Mouse (Mus musculus) liver, embryonic 13.5 days (tissue): ENCODE results near the gene Smlr1. TPM values are rescaled to one million over a fixed set of nuclear protein-coding genes. Genes with fewer than 3 reads are reported as not detected.

Source experiments
- ATAC-seq: fragments of 200-750 bp; cut with Nextera tagmentation; 2 replicates; pipeline ENCODE4 v1.8.0; 2017; ENCODE audit warnings: low read depth, mild to moderate bottlenecking, moderate number of reproducible peaks, moderate library complexity
- DNase-seq: peaks from one replicate; pipeline ENCODE4 v3.0.0; 2022
- H3K27ac ChIP-seq: fragments of 300-500 bp; sonication (generic); 2 replicates; pipeline ENCODE4 v1.5.1; 2015; ENCODE audit warnings: moderate library complexity, mild to moderate bottlenecking, inconsistent platforms
- H3K27me3 ChIP-seq: fragments of 300-500 bp; sonication (generic); 2 replicates; pipeline ENCODE4 v1.6.1; 2015; ENCODE audit warnings: mild to moderate bottlenecking, inconsistent platforms
- H3K36me3 ChIP-seq: fragments of 300-500 bp; sonication (generic); 2 replicates; pipeline ENCODE4 v1.6.1; 2015; ENCODE audit warnings: mild to moderate bottlenecking, inconsistent platforms
- H3K4me1 ChIP-seq: fragments of 300-500 bp; sonication (generic); replicated peaks from 2 replicates; pipeline ENCODE4 v1.6.1; 2015; ENCODE audit warnings: inconsistent platforms
- H3K4me2 ChIP-seq: fragments of 300-500 bp; sonication (generic); 2 replicates; pipeline ENCODE4 v1.6.1; 2015; ENCODE audit warnings: inconsistent platforms, mild to moderate bottlenecking, moderate library complexity
- H3K4me3 ChIP-seq: fragments of 300-500 bp; sonication (generic); replicated peaks from 2 replicates; pipeline ENCODE4 v1.5.1; 2015; ENCODE audit warnings: mild to moderate bottlenecking, inconsistent platforms
- H3K9ac ChIP-seq: fragments of 300-500 bp; sonication (generic); 2 replicates; pipeline ENCODE4 v1.6.1; 2015; ENCODE audit warnings: mild to moderate bottlenecking, inconsistent platforms
- H3K9me3 ChIP-seq: fragments of 300-500 bp; sonication (generic); replicated peaks from 2 replicates; pipeline ENCODE4 v1.6.1; 2016; ENCODE audit warnings: inconsistent platforms
- WGBS: fragments of 180-500 bp; shearing (Covaris S2); methylation state at CpG from one replicate; pipeline ENCODE4 v1.1.7; 2015; ENCODE audit not compliant: insufficient replicate concordance; 5-methylcytosine and 5-hydroxymethylcytosine counted together
- polyA plus RNA-seq: library from polyadenylated mRNA; unstranded; fragments of >200 nt; fragmentation: Nextera tagmentation; extraction: Ambion mirVana; gene quantifications from 2 replicates; pipeline ENCODE4 v1.2.1, GENCODE M21; 2015

Smlr1 gene
- polyA plus RNA-seq: 8.3 and 10.1 TPM in 2 replicates

- Histone ChIP-seq H3K27ac (peak within 1 kb of the TSS; percentile 60; the same call in 1 of the 2 replicates), H3K9me3 (no peaks in the 10 kb centered on the region), H3K9ac (peak within 1 kb of the TSS; percentile 37; the same call in 1 of the 2 replicates), H3K4me3 (peak within 1 kb of the TSS; percentile 26), H3K4me2 (peak within 1 kb of the TSS; percentile 38), H3K4me1 (0 out of 2 replicates have a peak, but pooled peaks cover 4% of the 10 kb centered on the region), H3K27me3 (no peaks in the 10 kb centered on the region), H3K36me3 (no peaks in the 10 kb centered on the region)
- DNase-seq: no peak
- 62% methylated on average over 10 of the region's 10 CpGs for WGBS
- peak; percentile 55; the same call in 1 of the 2 replicates for ATAC-seq
Measured at GRCm38 (mm10) chr10:25535891-25536331, at the start of gene Smlr1. TSS of gene Smlr1 (minus strand) at chr10:25536267.

DNA sequence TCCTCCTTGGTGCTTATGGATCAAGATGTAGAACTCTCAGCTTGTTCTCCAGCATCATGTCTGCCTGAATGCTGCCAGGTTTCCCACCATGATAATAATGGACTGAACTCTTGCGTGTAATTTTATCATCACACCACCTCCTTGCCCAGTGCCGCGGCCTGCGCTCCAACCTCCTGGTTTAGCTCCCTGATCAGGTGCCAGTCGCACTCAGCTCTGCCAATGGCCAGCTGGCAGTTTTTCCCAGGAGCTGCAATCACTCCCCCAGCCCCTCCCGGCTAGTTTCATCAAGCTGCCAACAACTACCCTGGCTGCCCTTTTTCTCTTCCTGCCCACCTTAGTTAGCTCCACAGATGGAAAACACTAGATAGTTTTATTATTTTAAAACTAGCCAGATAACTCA, 48.8 kb upstream of the Smlr1 start:
- Histone ChIP-seq H3K27ac (no peak overlapping the region), H3K4me3 (no peak overlapping the region), H3K9me3 (no peaks in the 10 kb centered on the region), H3K27me3 (no peaks in the 10 kb centered on the region), H3K9ac (no peak overlapping the region), H3K36me3 (no peaks in the 10 kb centered on the region), H3K4me2 (no peak overlapping the region), H3K4me1 (no peaks in the 10 kb centered on the region)
- DNase-seq: no peak
- no peak for ATAC-seq
- 72% methylated on average over 6 of the region's 6 CpGs for WGBS

DNA sequence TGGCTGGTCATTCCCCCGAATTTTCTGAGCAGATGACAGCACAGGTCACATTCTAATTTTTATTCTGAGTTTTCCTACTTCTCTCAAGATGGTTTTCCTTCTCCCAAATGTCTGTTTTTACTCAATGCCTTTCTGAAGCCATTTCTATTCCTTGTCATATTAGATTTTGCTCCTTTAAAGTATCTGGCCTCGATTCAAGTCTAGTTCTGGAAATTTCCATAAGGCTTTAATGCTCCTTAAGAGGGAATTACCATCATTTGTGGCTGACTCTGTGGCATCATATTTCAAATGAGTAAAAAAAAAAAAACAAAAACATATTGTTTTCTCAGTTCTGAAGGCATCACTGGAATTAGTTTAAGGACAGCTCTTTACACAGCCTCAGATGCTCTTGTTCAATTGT, 44.0 kb upstream of the Smlr1 start:
- H3K36me3 ChIP-seq: no peaks in the 10 kb centered on the region
- no peak overlapping the region for H3K4me3 ChIP-seq
- no peak overlapping the region for H3K9ac ChIP-seq
- ATAC-seq (no peak), DNase-seq (no peak)
- H3K9me3 ChIP-seq: no peaks in the 10 kb centered on the region
- 47% methylated on average over 2 of the region's 2 CpGs for WGBS
- H3K27ac ChIP-seq: no peak overlapping the region
- H3K27me3 ChIP-seq: no peaks in the 10 kb centered on the region
- H3K4me2 ChIP-seq: no peak overlapping the region
- no peaks in the 10 kb centered on the region for H3K4me1 ChIP-seq

DNA sequence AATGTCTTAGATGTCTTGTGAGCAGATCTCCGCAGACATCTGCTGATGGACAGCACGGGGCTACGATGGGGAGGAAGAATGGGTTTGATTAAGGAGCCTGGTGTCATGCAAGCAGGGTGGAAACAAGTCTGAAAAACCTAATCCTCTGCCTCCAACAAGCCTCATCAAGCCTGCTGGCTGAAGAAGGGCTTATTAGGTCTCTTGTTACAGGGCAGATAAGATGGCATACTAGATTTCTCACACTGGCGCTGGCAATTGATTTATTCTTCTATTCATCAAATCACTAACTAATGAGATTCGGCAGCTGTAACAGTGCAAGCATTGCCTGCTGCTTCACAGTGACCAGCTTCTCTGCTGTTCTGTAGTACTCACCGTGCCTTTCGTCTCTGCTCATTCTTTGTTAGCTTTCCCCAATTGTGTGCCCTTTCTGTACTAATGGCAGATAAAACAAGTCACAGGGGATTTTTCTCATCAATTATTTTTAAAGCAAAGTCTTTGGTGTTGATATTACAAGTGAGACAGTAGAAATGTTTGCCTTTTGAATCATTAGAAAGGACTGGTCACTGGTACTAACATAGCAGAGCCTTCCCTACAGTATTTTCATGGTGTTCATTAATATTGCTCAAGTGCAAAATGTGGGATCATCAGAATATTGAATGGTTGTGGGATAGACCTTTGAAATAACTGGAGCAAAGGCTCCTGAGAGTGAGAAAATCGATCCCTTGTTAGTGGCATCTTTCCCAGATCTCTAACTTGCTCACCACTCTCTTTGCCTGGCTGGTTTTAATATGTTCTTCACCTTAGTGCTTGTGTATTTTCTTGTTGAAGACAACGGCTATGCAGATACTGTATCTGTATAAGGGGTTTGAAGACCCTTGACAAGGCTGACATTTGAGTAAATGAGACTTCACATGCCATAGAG, 35.5 kb upstream of the Smlr1 start:
- no peak for ATAC-seq
- Histone ChIP-seq H3K9ac (no peak overlapping the region), H3K4me3 (no peak overlapping the region), H3K27me3 (no peaks in the 10 kb centered on the region), H3K27ac (no peak overlapping the region), H3K36me3 (no peaks in the 10 kb centered on the region), H3K4me2 (no peak overlapping the region), H3K9me3 (no peaks in the 10 kb centered on the region), H3K4me1 (no peaks in the 10 kb centered on the region)
- WGBS: 64% methylated on average over 9 of the region's 9 CpGs
- DNase-seq: no peak

DNA sequence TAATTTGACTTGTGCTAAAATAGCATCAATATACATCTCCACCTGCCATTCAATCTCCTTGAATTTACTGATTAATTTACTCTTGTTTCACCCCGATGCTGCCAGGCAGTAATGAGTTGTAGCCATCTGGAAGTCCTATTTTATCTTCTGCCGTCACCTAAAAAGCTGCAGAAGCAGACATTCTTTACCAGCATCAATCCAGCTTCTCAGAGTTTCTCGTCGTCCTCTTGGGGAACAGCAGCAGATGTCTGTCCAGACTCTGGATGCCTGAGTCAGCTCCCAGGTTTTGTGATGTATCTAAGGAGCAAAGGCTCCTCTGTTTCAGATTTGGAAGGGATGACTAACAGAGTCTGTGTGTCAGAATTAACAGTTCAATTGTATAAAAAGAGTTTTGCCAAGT, 16.9 kb upstream of the Smlr1 start:
- no peak overlapping the region for H3K27ac ChIP-seq
- 65% methylated on average over 4 of the region's 4 CpGs for WGBS
- no peaks in the 10 kb centered on the region for H3K36me3 ChIP-seq
- H3K9ac ChIP-seq: no peak overlapping the region
- H3K4me3 ChIP-seq: no peak overlapping the region
- H3K27me3 ChIP-seq: no peaks in the 10 kb centered on the region
- H3K4me2 ChIP-seq: no peak overlapping the region
- ATAC-seq (no peak), DNase-seq (no peak)
- H3K9me3 ChIP-seq: no peaks in the 10 kb centered on the region
- no peaks in the 10 kb centered on the region for H3K4me1 ChIP-seq

- Histone ChIP-seq H3K27me3 (no peaks in the 10 kb centered on the region), H3K36me3 (no peaks in the 10 kb centered on the region), H3K9ac (no peak overlapping the region), H3K4me1 (0 out of 2 replicates have a peak, but pooled peaks cover 4% of the 10 kb centered on the region), H3K9me3 (no peaks in the 10 kb centered on the region), H3K27ac (no peak overlapping the region), H3K4me2 (no peak overlapping the region), H3K4me3 (no peak overlapping the region)
- ATAC-seq: no peak
- DNase-seq: no peak
- 71% methylated on average over 3 of the region's 3 CpGs for WGBS
Measured at GRCm38 (mm10) chr10:25541097-25541496, 5.0 kb upstream of the Smlr1 start.

DNA sequence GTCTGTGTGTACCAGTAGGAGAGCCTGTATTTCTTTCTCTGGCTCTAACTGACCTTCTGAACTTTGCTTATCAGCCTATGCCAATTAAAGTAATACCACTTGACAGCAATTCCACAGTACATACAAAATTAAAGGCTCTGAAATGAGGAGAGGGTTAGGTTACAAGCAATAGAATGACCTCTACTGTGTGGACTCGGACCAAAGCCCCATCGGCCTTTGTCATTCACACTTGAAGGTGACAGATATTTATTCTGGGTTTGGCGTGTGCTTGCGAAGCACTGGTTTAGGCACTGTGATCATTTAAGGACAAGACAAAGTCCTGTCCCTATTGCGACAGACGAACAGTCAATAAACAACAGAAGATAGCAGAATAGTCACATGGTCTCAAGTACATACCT, 3.7 kb upstream of the Smlr1 start:
- Histone ChIP-seq H3K9ac (no peak overlapping the region), H3K4me2 (no peak overlapping the region), H3K27ac (no peak overlapping the region), H3K4me3 (no peak overlapping the region), H3K27me3 (no peaks in the 10 kb centered on the region), H3K4me1 (0 out of 2 replicates have a peak, but pooled peaks cover 4% of the 10 kb centered on the region), H3K9me3 (no peaks in the 10 kb centered on the region), H3K36me3 (no peaks in the 10 kb centered on the region)
- DNase-seq: no peak
- ATAC-seq: peak; percentile 58
- 75% methylated on average over 6 of the region's 6 CpGs for WGBS

GRCm38 (mm10) chr10:25539146-25539770, 3.2 kb upstream of the Smlr1 start:
- Histone ChIP-seq H3K4me1 (0 out of 2 replicates have a peak, but pooled peaks cover 4% of the 10 kb centered on the region), H3K9me3 (no peaks in the 10 kb centered on the region), H3K27me3 (no peaks in the 10 kb centered on the region), H3K4me2 (no peak overlapping the region), H3K27ac (no peak overlapping the region), H3K4me3 (no peak overlapping the region), H3K36me3 (no peaks in the 10 kb centered on the region), H3K9ac (no peak overlapping the region)
- WGBS: 63% methylated on average over 4 of the region's 4 CpGs
- ATAC-seq (no peak), DNase-seq (no peak)

DNA sequence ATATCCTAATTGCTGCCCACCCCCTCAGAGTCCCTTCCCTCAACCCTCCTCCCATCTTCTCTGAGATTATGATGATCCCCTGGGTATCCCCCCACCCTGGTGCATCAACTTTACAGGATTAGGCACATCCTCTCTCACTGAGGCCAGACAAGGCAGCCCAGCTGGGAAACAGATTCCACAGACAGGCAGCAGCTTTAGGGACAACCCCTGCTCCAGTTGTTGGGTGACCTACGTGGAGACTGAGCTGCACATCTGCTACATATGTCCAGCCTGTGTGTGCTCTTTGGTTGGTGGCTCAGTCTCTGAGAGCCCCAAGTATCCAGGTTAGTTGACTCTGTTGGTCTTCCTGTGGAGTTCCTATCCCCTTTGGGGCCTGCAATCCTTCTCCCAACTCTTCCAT, 2.7 kb upstream of the Smlr1 start:
- 40% methylated on average over 1 of the region's 1 CpGs for WGBS
- H3K27me3 ChIP-seq: no peaks in the 10 kb centered on the region
- no peaks in the 10 kb centered on the region for H3K36me3 ChIP-seq
- no peak overlapping the region for H3K27ac ChIP-seq
- no peak overlapping the region for H3K4me3 ChIP-seq
- ATAC-seq (no peak), DNase-seq (no peak)
- H3K9me3 ChIP-seq: no peaks in the 10 kb centered on the region
- no peak overlapping the region for H3K9ac ChIP-seq
- no peak overlapping the region for H3K4me2 ChIP-seq
- 0 out of 2 replicates have a peak, but pooled peaks cover 4% of the 10 kb centered on the region for H3K4me1 ChIP-seq

GRCm38 (mm10) chr10:25536621-25537020, 554 bp upstream of the Smlr1 start:
- Histone ChIP-seq H3K27ac (no peak overlapping the region), H3K4me3 (no peak overlapping the region), H3K36me3 (no peaks in the 10 kb centered on the region), H3K27me3 (no peaks in the 10 kb centered on the region), H3K9ac (no peak overlapping the region), H3K4me1 (0 out of 2 replicates have a peak, but pooled peaks cover 4% of the 10 kb centered on the region), H3K4me2 (0 out of 2 replicates have a peak overlapping the region, but pooled peaks have one; percentile 3), H3K9me3 (no peaks in the 10 kb centered on the region)
- 70% methylated on average over 6 of the region's 6 CpGs for WGBS
- ATAC-seq: no peak
- DNase-seq: no peak

- no peak for ATAC-seq
- no peak for DNase-seq
- H3K27ac ChIP-seq: no peak overlapping the region
- 0 out of 2 replicates have a peak, but pooled peaks cover 4% of the 10 kb centered on the region for H3K4me1 ChIP-seq
- H3K9ac ChIP-seq: no peak overlapping the region; the same call in 1 of the 2 replicates
- no peaks in the 10 kb centered on the region for H3K36me3 ChIP-seq
- H3K4me2 ChIP-seq: peak overlapping the region; percentile 38
- WGBS: 69% methylated on average over 5 of the region's 5 CpGs
- H3K9me3 ChIP-seq: no peaks in the 10 kb centered on the region
- 0 out of 2 replicates have a peak overlapping the region, but pooled peaks have one; percentile 26 for H3K4me3 ChIP-seq
- H3K27me3 ChIP-seq: no peaks in the 10 kb centered on the region
Measured at GRCm38 (mm10) chr10:25534467-25534866, 1.6 kb downstream of the Smlr1 start.
